Mouse (Mus musculus): ENCODE data around the gene Mtf2.
"Not testable (repeated sequence)": the region's sequence is repeated elsewhere in the genome, so short reads cannot be mapped to it uniquely, and the experiment has no call there.

DNA sequence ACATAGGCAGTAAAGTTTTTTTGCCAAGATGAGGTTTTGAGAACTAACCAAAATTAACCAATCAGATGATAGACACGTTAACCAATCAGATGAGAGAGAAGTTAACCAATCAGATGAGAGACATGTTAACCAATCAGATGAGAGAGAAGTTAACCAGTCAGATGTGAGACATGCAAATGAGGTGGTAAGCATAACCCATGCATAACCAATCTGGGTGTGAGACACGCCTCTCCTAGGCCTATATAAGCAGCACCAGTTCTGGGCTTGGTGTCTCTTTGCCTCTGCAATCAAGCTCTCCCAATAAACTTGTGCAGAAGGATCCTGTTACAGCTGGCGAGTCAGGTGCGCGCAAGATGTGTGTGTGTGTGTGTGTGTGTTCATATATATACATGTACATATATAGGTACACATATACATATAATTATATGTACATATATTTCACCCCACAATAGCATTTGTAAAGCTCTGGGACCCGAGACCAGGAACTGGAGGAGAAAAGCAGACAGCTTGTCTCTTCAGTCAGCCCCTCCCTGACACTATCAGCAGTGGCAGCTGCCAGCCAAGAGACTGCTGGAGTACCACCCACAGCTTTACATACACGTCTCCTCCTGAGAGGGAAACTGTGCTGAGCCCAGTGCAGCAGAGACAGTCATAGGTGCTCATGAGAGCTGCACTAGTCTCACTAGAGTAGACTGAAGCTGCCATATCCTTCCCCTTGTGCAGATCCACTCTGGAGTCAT lies 36.5 kb upstream of the Mtf2 start:
- TF ChIP-seq CTCF, EP300 (IDR thresholded peaks at IDR 0.05; ENCODE audit: low read depth): not testable (repeated sequence)

Data from liver, postnatal 0 days (tissue).